Mouse (Mus musculus): ENCODE data around the gene Bcat1.

DNA sequence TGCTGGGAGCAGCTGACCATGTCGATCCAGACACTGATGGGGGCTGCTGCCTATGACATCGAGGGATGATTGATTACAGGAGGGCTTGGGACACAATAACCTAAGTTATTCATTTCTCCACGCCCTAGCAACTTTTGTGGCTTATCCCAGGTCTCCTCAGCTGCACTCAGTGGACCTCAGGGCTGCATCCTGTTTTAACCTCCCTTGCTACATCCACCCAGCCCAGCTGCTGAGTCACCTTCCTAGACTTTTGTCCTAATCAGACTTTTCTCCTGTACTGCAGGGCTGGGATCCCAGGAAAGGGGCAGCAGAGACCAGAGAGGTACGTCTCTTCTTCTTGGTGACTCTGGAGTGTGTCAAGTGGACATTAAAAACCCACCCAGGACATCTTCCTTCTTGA is 19.9 kb downstream of the Bcat1 start:
- TF ChIP-seq CTCF (IDR thresholded peaks at IDR 0.05) (no peak), EP300 (IDR thresholded peaks at IDR 0.05) (no peak)
